14 mouse cellular contexts compared by ENCODE assay signal in genomic region chr7:144072856-144073255, GRCm38 (mm10).
"Had no signal": no experiment of that assay in that cellular context is flagged by ENCODE, and none has a peak within 500 bp of the region (broad histone marks: within the 10 kb centered on the region; RNA-seq: fewer than 3 reads in every experiment).

No protein-coding gene starts in this region.

- DNase-seq: layer of hippocampus, postnatal 36 days; liver, embryonic 13.5 days; lung, adult 2 months; right cerebral cortex, postnatal 25 days; spleen, adult 18-20 months; thymus, postnatal 25 days had no signal

- H3K4me3 ChIP-seq: kidney, embryonic 15.5 days; left cerebral cortex, adult 2 months; liver, embryonic 13.5 days; midbrain, embryonic 12.5 days; midbrain, embryonic 15.5 days; neural tube, embryonic 12.5 days; neural tube, embryonic 15.5 days; stomach, embryonic 15.5 days had no signal

- H3K27ac ChIP-seq: kidney, embryonic 15.5 days; left cerebral cortex, adult 2 months; liver, embryonic 13.5 days; macrophage; midbrain, embryonic 12.5 days; midbrain, embryonic 15.5 days; neural tube, embryonic 12.5 days; neural tube, embryonic 15.5 days; stomach, embryonic 15.5 days had no signal

- H3K27me3 ChIP-seq: kidney, embryonic 15.5 days; liver, embryonic 13.5 days; midbrain, embryonic 12.5 days; midbrain, embryonic 15.5 days; neural tube, embryonic 12.5 days; neural tube, embryonic 15.5 days; stomach, embryonic 15.5 days had no signal

- H3K4me1 ChIP-seq: kidney, embryonic 15.5 days; liver, embryonic 13.5 days; midbrain, embryonic 12.5 days; midbrain, embryonic 15.5 days; neural tube, embryonic 12.5 days; neural tube, embryonic 15.5 days; stomach, embryonic 15.5 days had no signal
